Mouse (Mus musculus) T-helper 17 cell (primary cell): Measurements from ENCODE around the gene Col6a1.

ENCODE experiments used
- in situ Hi-C, 2 experiments: fragments of 300-600 bp; cut with MboI, MseI; formaldehyde crosslinking; loops; 1 replicate in 1 of 2; 2 replicates in 1 of 2; pipeline ENCODE4 v1.15.1; 2025; ENCODE audit warnings: high pct_unique_total_duplicates in 2 of 2

Col6a1 gene

GRCm38 (mm10) chr10:76681882-76682281, 44.1 kb downstream of the Col6a1 start:
- in situ Hi-C loops, result no loop called here

- in situ Hi-C loops, result no loop called here
Observed at GRCm38 (mm10) chr10:76680758-76681650, 45.0 kb downstream of the Col6a1 start.

- in situ Hi-C loops, result no loop called here
Observed at GRCm38 (mm10) chr10:76678122-76678521, 47.8 kb downstream of the Col6a1 start.

GRCm38 (mm10) chr10:76675268-76675667, 50.7 kb downstream of the Col6a1 start:
- in situ Hi-C loops, result no loop called here

- in situ Hi-C loops, result no loop called here
Observed at GRCm38 (mm10) chr10:76674581-76674980, 51.4 kb downstream of the Col6a1 start.

GRCm38 (mm10) chr10:76671939-76672338, 54.0 kb downstream of the Col6a1 start:
- in situ Hi-C loops, result no loop called here

- in situ Hi-C loops, result no loop called here
Observed at GRCm38 (mm10) chr10:76668947-76669284, 57.1 kb downstream of the Col6a1 start.

- in situ Hi-C loops, result no loop called here
Observed at GRCm38 (mm10) chr10:76668261-76668946, 57.6 kb downstream of the Col6a1 start.

- in situ Hi-C loops, result no loop called here
Observed at GRCm38 (mm10) chr10:76667197-76667805, 58.7 kb downstream of the Col6a1 start.

- in situ Hi-C loops, result no loop called here
Observed at GRCm38 (mm10) chr10:76665551-76665950, 60.4 kb downstream of the Col6a1 start.

GRCm38 (mm10) chr10:76664156-76665115, 61.5 kb downstream of the Col6a1 start:
- in situ Hi-C loops, result no loop called here
